Mouse (Mus musculus) olfactory bulb, adult 2 months (tissue): Measurements from ENCODE around the gene Usp48.

Experiments used
- CTCF ChIP-seq: fragments of 200-500 bp; IDR thresholded peaks from 2 replicates; pipeline ENCODE4 v1.5.1; 2012; ENCODE audit warnings: low read depth, mild to moderate bottlenecking, low read length, moderate library complexity; ENCODE audit not compliant: insufficient read depth
- POLR2A ChIP-seq: fragments of 200-500 bp; IDR thresholded peaks from 2 replicates; pipeline ENCODE4 v1.6.1; 2012; ENCODE audit warnings: mild to moderate bottlenecking, low read depth, low read length, moderate library complexity; ENCODE audit not compliant: insufficient read depth

- no peak for TF ChIP-seq CTCF
- TF ChIP-seq POLR2A: no peak
Observed at GRCm38 (mm10) chr4:137610256-137610655, 16.7 kb downstream of the Usp48 start.
